Mouse (Mus musculus) large intestine, adult 2 months (tissue): ENCODE results near the gene Slc25a16. TPM values are rescaled to one million over a fixed set of nuclear protein-coding genes. Genes with fewer than 3 reads are reported as not detected.

Experiments used
- DNase-seq: peaks from one replicate; pipeline ENCODE4 v3.0.0-alpha.2; 2012; ENCODE audit warnings: low read depth, low spot score
- WGBS: fragments of 180-500 bp; shearing (Covaris S2); methylation state at CpG from one replicate; pipeline ENCODE4 v1.1.7; 2018; 5-methylcytosine and 5-hydroxymethylcytosine counted together
- polyA plus RNA-seq: library from polyadenylated mRNA; depleted of rRNA; stranded (reverse); fragments of >200 nt; gene quantifications from 2 replicates; pipeline ENCODE4 v1.2.3, GENCODE M21; 2012; rRNA removed

Gene Slc25a16
- polyA plus RNA-seq, 1 experiment = 12.1 TPM

GRCm38 (mm10) chr10:62984495-62984894 lies 64.1 kb downstream of the Slc25a16 start:
- DNase-seq = no peak
- whole genome bisulfite sequencing = 75% methylated on average over 6 of the region's 6 CpGs

GRCm38 (mm10) chr10:62987341-62987740 lies 66.9 kb downstream of the Slc25a16 start:
- no peak for DNase-seq

GRCm38 (mm10) chr10:62990636-62991035 lies 70.2 kb downstream of the Slc25a16 start:
- no peak for DNase-seq
- 96% methylated on average over 15 of the region's 15 CpGs for WGBS

More at GRCm38 (mm10) chr10:62987341-62987740, 66.9 kb downstream of the Slc25a16 start:
- 33% methylated on average over 3 of the region's 3 CpGs for WGBS

- DNase-seq = no peak
- WGBS = 50% methylated on average over 6 of the region's 9 CpGs
Measured at GRCm38 (mm10) chr10:62993991-62994390, 73.6 kb downstream of the Slc25a16 start.

Other genes with a start within 250 kb of the Slc25a16 start
- 0.11 and 0.15 TPM in 2 replicates for gene Stox1, start 194.5 kb upstream of the Slc25a16 start, polyA plus RNA-seq
- 29.9 and 80.4 TPM in 2 replicates for gene Ccar1, start 128.3 kb upstream of the Slc25a16 start, polyA plus RNA-seq
- 0.29 and 0.53 TPM in 2 replicates for gene Tet1, start 11.6 kb upstream of the Slc25a16 start, polyA plus RNA-seq
- 6.2 and 8.9 TPM in 2 replicates for gene Dna2, start 26.4 kb downstream of the Slc25a16 start, polyA plus RNA-seq
- 1.5 and 2.3 TPM in 2 replicates for gene Rufy2, start 59.6 kb downstream of the Slc25a16 start, polyA plus RNA-seq
- gene Hnrnph3, start 103.6 kb downstream of the Slc25a16 start, polyA plus RNA-seq = 7.3 and 9.8 TPM in 2 replicates
- 26.0 and 43.5 TPM in 2 replicates for gene Pbld2, start 103.7 kb downstream of the Slc25a16 start, polyA plus RNA-seq
- gene Pbld1, start 139.5 kb downstream of the Slc25a16 start, polyA plus RNA-seq = 2.2 and 2.8 TPM in 2 replicates
- not detected in 2 replicates for gene Atoh7, start 179.0 kb downstream of the Slc25a16 start, polyA plus RNA-seq